Mouse (Mus musculus) layer of hippocampus, postnatal 10 days (tissue): ENCODE data around the gene Cdca5. TPM values are rescaled to one million over a fixed set of nuclear protein-coding genes. Genes with fewer than 3 reads are reported as not detected.

Source experiments
- DNase-seq, 2 experiments: peaks; one replicate each; pipeline ENCODE4 v3.0.0; 2021; ENCODE audit warnings: low spot score in 2 of 2
- total RNA-seq, 2 experiments: library from RNA; stranded (reverse); gene quantifications; 2 replicates each; pipeline ENCODE4 v1.2.3; 2021

Gene Cdca5
- total RNA-seq, 2 experiments from 2014 or later, result 1.1 to 1.3 TPM

GRCm38 (mm10) chr19:6061021-6061533 lies 23.7 kb upstream of the Cdca5 start, which contains the start of gene Znhit2:
TSS of gene Znhit2 (plus strand) at chr19:6061192.
- DNase-seq, result peak; percentile 89 to 94

GRCm38 (mm10) chr19:6061641-6062302 lies 23.0 kb upstream of the Cdca5 start:
- peak; percentile 59 to 62 for DNase-seq

GRCm38 (mm10) chr19:6062418-6062817 lies 22.4 kb upstream of the Cdca5 start:
- no peak for DNase-seq

GRCm38 (mm10) chr19:6063081-6063480 lies 21.7 kb upstream of the Cdca5 start:
- no peak for DNase-seq

GRCm38 (mm10) chr19:6066571-6066970 lies 18.2 kb upstream of the Cdca5 start:
- DNase-seq, result no peak

- peak; percentile 88 to 90 for DNase-seq
Measured at GRCm38 (mm10) chr19:6067011-6067723, 17.6 kb upstream of the Cdca5 start.

GRCm38 (mm10) chr19:6067724-6068415 lies 16.9 kb upstream of the Cdca5 start, which contains the start of gene Tm7sf2:
TSS of gene Tm7sf2 (minus strand) at chr19:6068373.
- peak; percentile 89 to 91 for DNase-seq

GRCm38 (mm10) chr19:6068951-6069350 lies 15.8 kb upstream of the Cdca5 start:
- DNase-seq, result no peak

GRCm38 (mm10) chr19:6069851-6070250 lies 14.9 kb upstream of the Cdca5 start:
- no peak for DNase-seq

GRCm38 (mm10) chr19:6070571-6071250 lies 14.1 kb upstream of the Cdca5 start:
- no peak for DNase-seq

GRCm38 (mm10) chr19:6071261-6071660 lies 13.5 kb upstream of the Cdca5 start:
- DNase-seq, result no peak

- DNase-seq, result no peak
Measured at GRCm38 (mm10) chr19:6073889-6074288, 10.9 kb upstream of the Cdca5 start.

- DNase-seq, result peak; percentile 85 to 87
Measured at GRCm38 (mm10) chr19:6076564-6077393, 8.0 kb upstream of the Cdca5 start, which contains the start of gene Vps51. TSS of gene Vps51 (minus strand) at chr19:6077231.

- DNase-seq, result no peak
Measured at GRCm38 (mm10) chr19:6079983-6080480, 4.8 kb upstream of the Cdca5 start, which contains the start of gene Tmem262. TSS of gene Tmem262 (plus strand) at chr19:6080033.

GRCm38 (mm10) chr19:6082156-6082555 lies 2.6 kb upstream of the Cdca5 start, which contains the start of gene Gm28374:
TSS of gene Gm28374 (minus strand) at chr19:6082256.
- no peak for DNase-seq

- peak; percentile 30 to 45 for DNase-seq
Measured at GRCm38 (mm10) chr19:6085417-6085879, 665 bp downstream of the Cdca5 start.

- no peak for DNase-seq
Measured at GRCm38 (mm10) chr19:6088841-6089240, 4.1 kb downstream of the Cdca5 start.

GRCm38 (mm10) chr19:6094119-6094518 lies 9.3 kb downstream of the Cdca5 start, which contains the start of gene AC131692.1:
TSS of gene AC131692.1 (plus strand) at chr19:6094419.
- no peak for DNase-seq

GRCm38 (mm10) chr19:6097847-6098246 lies 13.1 kb downstream of the Cdca5 start:
- no peak for DNase-seq

GRCm38 (mm10) chr19:6101186-6101585 lies 16.4 kb downstream of the Cdca5 start:
- DNase-seq, result no peak
